Mouse (Mus musculus) thymus, postnatal 25 days (tissue): ENCODE results near the gene Cdkn1c.

Experiments used
- DNase-seq: peaks from one replicate; pipeline ENCODE4 v3.0.0; 2022

Cdkn1c gene

DNA sequence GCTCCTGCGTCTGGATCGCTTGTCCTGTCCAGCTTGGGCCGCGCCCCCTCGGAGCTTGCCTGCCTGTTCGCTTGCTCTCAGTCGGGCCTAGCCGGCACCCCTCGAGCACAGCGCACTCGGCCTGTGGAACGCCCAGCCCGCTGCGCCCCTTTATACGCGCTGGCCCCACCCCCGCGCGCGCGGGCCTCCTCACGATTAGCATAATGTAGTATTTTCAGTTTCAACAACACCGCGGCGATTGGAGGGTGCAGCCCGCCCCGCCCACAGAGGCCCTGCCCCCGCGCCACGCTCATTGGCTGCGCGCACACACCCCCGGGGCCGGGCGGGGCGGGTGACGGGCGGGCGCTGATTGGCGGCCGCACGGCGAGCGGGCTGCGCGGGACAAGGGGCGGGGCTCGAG lies at the start of gene Cdkn1c:
Gene Cdkn1c, minus strand, starts transcription at position 177 of the 400 bp plus-strand sequence.
- DNase-seq, result peak; percentile 88

DNA sequence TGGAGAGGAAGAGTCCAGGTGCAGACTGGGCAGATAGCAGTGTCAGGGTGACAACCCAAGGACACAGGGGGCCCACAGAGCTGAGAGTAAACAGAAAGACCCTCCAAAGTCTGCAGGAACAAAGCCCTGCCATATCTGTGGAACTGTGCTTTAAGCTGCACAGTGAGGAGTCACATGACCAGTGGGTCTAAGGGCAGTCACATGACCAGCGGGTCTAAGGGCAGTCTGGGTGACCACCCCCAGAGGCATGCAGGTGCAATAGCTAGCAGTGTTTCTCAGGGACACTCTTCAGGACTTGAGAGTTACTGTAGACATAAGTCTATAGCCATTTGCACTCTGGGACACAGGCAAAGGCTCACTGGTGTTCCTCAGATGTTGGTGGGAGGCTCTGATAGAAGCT lies 48.7 kb upstream of the Cdkn1c start:
- no peak for DNase-seq

DNA sequence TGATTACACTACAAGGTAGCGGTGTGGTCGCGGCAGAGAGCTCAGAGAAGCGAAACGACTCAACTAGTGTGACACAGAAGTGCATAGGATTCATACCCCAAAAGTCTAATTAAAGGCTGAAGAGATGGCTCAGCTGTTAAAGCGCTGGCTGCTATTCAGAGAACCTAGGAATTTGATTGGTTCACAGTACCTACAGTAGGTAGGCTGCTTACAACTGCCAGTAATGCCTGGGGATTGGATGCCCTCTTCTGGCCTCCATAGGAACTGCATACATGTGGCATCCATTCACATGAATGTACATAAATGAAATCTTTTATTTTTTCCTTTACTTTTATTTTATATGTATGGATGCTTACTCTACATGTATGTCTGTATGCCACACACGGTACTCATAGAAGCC lies 45.8 kb upstream of the Cdkn1c start:
- peak; percentile 64 for DNase-seq

DNA sequence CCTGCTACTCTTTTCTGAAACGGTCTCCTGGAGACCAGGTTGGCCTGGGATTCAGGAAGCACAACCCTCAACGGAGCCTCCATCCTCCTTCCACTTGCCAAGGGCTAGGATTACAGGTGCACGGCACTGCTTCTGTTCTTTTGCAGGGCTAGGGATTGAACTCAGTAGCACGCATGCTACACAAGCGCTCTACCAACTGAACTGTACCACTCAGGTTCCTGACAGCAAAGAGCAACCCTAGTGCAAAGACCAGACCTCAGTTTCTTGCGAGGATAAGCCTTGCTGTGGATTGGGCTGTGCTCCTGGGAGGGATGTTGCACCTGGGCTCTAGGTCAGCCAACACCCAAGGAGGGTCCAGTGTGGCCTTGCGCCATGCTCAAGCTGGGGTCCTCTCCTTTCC lies 45.4 kb upstream of the Cdkn1c start:
- no peak for DNase-seq

DNA sequence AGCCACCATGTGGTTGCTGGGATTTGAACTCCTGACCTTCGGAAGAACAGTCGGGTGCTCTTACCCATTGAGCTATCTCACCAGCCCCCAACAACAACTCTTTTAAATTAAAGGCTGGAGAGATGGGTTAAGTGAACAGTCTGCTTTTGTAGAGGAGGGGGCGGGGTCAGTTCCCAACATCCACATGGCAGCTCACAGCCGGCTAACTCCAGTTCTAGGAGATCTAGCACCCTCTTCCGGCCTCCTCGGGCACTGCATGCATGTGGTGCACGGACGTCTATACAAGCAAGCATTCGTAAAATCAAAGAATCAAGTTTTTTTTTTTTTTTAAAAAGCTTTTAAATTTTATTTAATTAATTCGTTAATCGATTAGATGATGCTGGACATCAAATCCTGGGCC lies 45.0 kb upstream of the Cdkn1c start:
- DNase-seq, result peak; percentile 81

DNA sequence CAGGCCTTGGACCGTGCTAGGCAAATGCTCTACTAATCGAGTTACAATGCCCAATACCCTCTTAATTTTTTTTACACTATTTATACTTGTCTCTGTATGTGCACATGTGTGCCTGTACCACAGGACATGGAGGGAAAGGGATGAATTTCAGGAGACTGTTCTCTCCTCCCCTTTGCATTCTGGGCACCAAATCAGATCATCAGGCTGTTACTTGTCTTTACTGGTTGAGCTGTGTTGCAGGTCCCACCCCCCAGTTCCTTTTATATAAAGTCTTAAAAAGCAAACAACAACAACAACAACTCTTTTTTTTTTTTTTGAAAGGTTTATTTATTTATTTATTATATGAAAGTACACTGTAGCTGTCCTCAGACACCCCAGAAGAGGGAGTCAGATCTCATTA lies 44.6 kb upstream of the Cdkn1c start:
- DNase-seq, result no peak

DNA sequence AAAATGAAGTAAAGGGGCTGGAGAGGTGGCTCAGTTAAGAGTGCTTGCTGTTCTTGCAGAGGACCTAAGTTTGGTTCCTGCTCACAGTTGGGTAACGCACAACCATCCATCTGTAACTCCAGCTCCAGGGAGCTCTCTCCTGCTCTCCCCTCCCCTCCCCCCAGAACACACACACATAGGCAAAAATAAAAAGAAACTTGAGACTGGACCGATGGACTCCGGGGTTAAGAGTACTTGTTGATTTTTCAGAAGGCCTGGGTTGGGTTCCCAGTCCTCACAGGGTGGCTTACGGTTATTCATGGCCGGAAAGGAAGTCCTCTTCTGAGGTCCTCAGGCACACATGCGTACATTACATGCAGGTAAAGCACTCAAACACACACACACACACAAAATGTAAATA lies 43.1 kb upstream of the Cdkn1c start:
- no peak for DNase-seq

DNA sequence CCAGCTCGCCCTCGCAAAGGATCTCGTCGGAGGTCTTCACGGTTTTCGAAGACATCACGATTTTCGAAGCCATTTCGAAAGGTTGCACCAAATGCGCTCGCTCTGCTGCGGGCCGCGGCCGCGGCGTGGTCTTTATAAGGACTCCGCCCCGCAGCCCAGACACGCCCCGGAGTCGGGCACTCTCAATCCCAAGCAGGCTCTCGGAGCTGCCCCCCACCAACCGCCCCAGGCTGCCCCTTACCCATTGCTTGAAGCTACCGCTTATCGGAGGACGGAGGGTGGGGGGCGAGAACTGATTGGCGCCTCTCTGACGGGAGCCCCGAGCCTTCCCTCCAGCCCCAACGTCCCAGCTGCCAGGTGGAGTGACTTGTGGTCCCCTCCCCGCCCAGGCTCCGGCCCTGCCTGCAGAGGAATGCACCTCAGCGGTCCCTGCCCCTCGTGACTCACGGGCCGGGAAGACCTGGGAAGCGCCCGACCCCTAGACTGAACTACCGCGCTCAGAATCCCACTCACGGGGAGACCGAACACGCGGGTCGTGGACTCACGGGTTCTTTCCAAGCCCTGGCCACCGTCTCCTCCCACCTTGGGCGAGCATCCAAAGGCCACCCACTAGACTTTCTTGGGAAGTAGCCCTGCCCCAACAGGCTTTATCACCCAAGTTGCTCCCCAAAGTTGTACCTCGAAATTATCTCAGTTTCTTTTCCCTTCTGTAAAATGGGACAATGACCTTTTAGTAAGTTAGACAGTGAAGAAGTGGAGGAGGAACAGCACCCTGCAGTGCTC lies 41.8 kb upstream of the Cdkn1c start, which contains the start of gene Phlda2:
Gene Phlda2, minus strand, starts transcription at position 733 of the 783 bp plus-strand sequence.
- DNase-seq, result no peak

DNA sequence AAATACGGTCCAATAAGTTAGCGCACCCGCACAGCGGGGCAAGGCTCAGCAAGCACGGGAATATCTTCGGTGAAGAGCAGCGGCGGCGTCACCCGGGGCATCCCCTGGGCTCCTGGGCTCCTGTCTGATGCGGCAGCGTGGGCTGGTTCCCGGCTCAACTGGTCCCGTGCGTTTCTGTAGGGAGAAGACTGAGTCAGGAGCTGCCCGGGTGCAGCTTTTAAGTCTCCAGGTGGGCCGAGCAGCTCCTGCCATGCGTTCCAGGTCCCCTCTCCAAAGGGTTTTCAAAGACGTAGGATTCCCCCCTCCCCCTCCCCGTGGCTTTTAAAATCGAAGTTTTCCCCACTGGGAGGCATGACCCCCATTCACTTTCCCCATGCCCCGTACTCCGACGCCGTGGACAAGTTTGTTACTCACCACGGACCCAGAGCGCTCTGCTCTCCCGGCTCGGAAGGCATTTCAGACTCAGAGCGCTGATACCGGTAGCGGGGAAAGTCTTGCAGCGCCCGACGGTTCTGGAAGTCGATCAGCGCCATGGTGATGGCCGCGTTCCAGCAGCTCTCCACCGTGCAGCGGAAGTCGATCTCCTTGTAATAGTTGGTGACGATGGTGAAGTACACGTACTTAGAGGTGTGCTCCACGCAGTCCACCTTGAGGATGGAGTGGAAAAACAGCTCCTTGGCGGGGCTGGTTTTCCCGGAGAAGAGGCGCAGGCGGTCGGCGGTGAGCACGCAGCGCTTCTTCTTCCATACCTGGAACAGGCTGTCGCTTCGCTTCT lies 41.0 kb upstream of the Cdkn1c start:
- no peak for DNase-seq

DNA sequence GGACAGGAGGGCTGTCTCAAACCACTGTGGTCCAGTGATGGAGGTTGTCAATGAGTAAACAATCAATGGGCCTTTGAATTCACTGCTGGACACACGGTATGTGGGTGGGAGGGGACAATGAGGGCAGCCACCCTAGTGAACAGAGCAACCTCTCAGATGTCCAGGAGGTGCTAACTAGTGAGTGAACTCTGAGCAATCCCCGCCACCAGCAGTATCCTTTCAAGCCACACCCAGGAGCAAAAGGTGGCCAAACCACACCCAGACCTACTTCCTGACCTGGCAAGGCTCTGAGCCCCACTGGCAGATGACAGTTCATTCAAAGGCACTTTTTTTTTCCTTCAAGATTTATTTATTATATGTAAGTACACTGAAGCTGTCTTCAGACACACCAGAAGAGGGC lies 40.1 kb upstream of the Cdkn1c start:
- no peak for DNase-seq

DNA sequence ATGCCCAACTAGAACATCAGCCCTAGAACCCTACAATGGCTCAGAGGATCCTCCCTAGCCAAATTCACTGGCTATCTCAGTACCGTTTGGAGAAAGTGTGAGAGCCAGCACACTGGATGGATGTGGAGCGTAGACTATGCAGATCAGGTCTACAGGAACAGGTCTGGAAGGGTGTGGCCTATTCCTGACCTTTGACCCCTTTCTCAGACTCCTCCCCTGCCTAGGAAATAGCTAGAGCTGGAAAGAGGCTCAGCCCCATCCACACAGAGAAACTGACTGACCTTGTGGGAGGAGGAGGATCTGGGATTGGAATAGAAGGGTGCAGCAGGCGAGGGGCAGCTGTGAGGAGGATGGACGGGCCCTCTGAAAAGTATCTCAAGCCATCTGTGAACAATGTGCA lies 37.7 kb upstream of the Cdkn1c start:
- no peak for DNase-seq

DNA sequence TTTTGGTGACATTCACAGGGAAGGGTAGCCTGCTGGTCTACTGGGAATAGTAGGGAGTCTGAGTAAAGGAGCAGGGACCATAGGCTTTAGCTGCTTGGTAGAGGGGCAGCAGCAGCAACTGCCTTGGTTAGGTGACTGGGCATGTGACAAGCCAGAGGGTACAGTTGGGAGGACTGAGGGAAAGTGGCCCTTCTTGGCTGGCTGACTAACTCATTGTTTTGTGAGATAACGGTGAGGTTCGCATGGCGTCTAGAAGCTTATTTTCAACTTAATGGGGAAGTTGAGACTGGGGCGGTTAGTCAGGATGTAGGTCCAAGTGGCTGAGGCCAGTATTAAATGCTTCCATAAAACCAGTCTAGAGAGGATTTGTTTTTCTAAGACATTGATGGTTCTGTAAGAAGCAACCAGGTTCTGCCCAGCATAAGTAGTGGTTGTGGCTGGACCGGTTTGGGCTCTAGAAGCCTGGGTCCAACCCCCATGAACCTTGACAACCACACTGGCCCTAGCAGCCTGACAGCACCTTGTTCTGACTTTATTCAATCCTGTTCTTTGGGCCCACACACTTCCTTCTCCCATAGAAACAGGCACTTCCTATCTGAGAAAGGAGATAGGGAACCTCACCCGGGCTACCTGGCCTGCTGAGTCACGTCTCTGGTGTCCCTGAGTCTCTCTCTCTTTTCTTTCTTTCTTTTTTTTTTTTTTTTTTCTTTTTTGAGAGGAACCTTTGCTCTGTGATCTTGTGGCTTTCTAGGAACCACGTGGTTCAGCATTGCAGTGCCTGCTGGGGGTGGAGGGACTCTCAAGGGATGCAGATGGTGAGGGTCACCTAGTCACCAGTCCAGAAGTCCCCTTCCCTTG lies 34.5 kb upstream of the Cdkn1c start:
- no peak for DNase-seq

DNA sequence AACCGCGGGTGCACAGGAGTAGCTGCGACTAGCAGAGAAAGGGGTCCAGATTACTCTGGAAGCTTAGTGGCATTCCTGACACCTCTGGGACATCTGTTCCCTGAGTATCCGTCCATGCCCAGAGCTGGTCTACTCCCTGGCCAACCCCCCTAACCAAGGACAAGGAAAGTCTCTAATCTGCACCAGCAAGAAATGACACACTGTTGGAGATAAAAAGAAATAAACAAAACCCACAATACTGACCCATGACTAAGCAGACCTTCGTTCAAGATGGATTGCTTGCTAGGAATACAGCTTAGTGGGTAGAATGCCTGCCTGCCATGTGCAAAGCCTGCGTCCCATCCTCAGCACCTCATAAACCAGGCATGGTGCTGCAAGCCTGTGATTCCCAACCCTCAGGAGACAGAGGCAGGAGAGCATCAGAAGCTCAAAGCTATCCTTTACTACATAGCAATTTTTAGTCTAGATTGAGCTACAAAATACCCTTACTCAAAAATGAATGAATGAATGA lies 32.8 kb upstream of the Cdkn1c start:
- no peak for DNase-seq

DNA sequence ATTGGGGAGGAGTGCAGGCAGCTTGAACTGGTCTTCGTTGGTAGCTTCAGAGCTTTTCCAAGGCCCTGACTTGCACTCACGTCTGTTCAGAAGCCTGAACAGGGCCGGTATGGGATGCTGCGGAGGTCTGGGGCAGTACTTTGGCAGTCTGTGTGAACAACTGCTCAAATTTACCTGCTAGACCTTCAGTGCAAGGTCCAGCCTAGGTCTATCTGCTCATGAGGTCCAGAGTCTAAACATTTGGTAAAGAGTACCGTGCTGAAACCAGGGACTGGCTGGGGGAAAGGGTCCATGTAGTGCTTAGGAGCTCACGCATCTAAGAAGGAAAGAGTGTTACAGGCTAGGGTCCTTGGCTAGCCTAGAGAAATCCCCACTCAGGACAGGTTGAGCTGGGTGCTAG lies 28.9 kb upstream of the Cdkn1c start:
- DNase-seq, result no peak

DNA sequence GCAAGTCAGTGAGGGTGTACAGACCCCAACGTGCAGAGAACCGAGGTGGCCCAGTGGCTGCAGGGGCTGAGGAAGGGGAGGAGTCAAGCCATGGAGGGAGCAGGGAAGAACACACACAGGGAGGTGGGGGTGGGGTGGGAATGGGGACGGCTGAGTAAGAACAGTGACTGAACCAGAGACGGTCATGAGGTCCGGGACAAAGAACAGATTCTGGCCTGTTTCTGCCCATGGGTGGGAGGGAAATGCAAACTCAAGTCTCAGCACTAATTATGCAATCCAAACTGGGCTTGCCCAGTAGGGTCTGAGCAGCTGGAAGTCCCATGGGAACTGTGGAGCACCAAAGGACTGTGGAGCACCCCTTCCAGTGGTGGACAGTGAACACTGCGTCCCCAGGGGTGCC lies 21.7 kb upstream of the Cdkn1c start:
- DNase-seq, result no peak

DNA sequence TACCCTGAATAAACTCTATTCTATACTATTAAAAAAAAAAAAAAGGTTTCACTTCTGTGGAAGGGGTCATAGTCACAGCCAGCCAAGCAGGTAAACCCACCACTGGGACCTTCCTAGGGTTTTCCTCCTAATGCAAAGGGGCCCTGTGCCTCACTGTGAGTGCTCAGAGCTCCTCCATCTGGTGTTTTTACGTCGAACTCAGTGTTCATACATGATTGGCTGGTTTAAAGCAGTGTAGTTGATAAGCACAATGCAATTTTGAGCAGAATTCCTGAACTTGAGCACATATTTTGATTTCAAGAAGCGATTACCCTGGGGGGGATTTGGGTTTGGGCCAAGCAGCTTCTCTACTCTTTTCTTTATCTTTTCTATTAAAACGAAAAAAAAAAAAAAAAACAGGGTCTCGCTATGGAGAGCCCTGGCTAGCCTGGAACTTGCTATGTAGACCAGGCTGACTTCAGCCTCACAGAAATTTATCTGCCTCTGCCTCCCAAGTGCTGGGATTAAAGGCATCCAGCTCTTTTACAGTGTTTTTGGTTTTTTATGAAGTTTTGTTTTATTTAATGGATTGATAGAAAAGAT lies 21.0 kb upstream of the Cdkn1c start:
- DNase-seq, result no peak

DNA sequence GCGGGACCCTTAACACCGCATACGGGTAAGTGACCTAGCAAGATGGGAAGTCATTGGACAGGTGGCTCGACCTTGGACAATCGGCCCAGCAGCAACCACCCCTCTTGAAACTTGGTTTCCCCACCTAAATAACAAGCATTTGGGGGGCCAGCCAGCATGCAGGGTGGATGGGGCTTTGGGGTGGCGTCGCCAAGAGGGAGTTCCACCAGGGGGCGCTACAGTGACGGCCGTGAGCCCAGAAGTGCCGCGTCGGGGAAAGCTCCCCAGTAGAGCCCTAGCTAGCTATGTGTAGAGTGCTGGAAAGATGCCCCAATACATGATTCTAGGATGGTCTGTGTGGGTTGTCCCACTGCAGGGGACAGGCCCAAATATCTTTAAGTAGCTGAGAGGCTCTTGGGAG lies 19.6 kb upstream of the Cdkn1c start:
- DNase-seq, result peak; percentile 62

DNA sequence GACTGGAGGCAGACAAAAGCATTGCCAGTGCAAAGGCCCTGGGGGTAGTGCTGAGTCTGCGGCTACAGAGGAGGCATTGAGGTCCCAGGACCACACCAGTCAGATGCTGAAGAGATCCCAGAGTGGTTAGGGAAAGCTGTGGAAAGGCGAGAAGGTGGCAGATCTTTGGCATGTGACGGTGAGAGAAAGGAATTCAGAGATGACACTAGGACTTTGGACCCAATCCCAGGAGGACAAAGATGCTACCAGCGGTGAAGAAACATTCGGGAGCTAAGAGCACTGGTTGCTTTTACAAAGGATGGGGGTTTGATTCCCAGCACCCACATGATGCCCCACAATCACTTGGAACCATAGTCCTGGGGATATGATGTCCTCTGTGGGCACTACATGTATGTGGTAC lies 16.9 kb upstream of the Cdkn1c start:
- DNase-seq, result no peak

DNA sequence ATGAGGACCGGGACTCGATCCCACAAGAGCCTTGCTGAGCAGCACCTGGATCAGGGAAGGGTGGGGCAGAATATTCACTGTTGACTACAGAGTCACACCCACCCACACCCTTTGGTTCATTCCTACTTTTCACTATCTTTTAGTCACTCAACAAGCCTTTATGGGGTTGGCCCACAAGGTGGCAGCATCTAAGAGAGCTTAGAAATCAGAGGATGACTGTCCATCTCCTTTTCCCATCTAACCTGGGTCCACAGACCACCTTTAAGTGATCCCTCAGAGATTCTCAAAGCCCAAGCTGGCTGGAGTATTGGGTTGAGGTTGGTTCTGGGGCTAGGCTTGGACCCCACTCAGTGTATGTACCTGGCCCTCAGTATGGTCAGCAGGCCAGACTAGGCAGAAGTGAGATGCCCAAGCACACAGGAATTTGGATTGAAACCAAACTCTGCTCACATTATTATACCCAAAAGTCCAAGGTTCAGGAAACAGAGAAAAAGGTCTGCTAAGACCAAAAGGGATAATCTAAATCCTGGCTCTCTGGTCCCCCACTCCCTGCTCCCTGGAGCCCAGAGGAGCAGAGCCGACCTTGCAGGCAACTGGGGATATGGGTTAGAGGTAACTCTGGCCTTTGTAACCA lies 16.0 kb upstream of the Cdkn1c start:
- DNase-seq, result no peak

DNA sequence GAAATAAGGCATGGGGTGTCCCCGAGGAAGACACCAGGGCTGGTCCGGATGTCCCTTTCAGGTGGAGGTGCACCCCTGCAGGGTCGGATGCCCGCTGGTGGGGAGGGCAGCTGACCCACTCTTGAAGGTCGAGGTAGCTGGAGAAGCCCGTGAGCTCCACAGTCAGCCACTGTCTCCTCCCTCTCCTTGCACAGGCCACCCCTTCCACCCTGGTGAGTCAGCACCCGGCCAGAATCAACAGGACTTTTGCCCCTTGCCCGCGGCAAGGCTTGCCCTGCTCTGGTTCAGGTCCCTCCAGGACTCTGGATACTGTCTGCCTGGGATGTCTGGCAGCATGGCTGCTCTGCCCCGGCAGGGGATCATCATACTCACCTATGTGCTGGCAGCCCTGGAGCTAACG lies 15.0 kb upstream of the Cdkn1c start:
- no peak for DNase-seq

DNA sequence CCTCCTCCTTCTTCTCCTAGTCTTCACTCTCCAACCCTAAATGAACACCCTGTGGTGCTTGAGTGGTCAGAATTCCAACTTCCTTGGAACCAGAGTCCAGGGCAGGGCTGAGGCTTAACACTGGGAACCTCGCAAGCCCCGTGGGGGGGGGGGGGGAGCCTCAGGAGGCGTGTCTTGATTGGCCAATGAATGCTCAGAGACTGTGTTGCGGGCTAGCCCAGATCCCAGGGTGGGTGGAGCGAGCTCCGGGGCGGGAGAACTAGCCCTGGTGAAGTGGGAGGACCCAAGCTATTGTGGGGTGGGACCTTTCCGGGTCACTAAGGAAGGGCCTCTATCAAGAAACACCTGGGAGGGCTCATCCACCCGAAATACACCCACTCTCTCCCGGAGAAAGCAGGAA lies 14.0 kb upstream of the Cdkn1c start:
- DNase-seq, result no peak

DNA sequence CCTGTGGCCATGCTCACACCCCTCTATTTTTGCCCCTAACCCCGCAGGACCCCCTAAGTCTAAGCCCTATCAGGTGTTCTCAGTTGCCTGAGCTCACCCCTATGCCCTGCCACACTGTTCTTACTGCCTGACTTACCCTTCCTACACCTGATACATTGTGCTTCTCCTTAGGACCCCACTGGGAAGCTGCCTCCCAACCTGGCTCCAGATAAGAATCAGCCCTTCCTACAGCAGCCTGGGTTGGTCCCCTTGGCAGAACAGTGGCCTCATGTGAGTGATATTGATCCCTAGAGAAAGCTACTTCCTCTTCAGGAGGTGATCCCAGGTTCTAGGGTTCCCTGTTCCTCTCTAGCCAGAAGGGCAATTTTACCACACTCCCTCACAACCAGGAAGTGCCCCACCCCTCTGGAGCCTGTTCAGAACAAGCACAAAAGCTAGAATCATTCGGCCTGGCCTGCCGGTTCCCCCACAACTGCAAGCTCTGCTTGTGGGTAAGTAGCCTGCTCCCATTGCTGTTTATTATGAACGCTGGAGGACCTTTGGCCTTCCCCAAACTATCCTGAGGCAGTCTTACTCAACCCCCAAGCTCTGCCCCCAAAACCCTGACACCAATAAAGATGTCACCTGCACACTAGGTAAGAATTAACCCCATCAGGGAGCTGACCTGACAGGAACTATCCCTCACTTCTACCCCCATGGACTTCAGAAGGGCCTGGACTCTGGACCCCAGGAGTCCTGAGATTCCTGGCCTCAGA lies 12.7 kb upstream of the Cdkn1c start, which contains the start of gene Slc22a18:
Gene Slc22a18, plus strand, starts transcription at position 390 of the 755 bp plus-strand sequence.
- DNase-seq, result no peak
